Comparison of ENCODE assay signal across 8 mouse cellular contexts in the genomic region with DNA sequence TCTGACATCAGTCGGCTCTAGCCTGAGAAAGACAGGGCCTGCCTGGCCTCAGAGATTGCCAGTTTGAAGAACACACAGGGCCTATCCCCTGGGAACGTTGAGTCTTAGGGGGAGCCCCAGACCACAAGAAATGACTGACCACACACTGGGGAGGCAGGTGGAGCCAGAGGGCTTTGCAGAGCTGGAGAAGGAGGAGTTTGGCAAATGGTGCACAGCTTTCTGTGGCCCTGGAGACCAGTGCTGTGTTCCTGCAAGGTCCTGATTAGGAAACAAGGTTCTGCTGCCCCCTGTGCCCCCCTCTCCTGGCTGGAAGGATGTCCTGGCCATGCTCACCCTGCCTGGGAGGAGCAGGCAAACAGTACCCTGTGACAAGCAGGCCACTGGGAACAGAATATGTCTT.
DNase-seq lines count a peak whose midpoint lies in the region; ATAC-seq and TF ChIP-seq lines count a peak whose summit lies in the region.

No protein-coding gene starts in this region.

- peaks cover 43% of the 10 kb centered on the region for H3K4me1 ChIP-seq in heart, embryonic 13.5 days

- no peak overlapping the region for H3K4me2 ChIP-seq in heart, embryonic 13.5 days
- peak overlapping the region; percentile 58 for H3K4me2 ChIP-seq in myocyte (ENCODE audit: low read depth)

- no peak overlapping the region for H3K4me3 ChIP-seq in heart, embryonic 13.5 days
- H3K4me3 ChIP-seq in myocyte, result no peak overlapping the region

- TF ChIP-seq POLR2A in myocyte (IDR thresholded peaks at IDR 0.05; ENCODE audit: insufficient read length, low read depth), result no peak

- DNase-seq in embryo, embryonic 10 days (ENCODE audit: low spot score), result peak; percentile 17
- DNase-seq in embryo, embryonic 10.5 days (ENCODE audit: low spot score), result no peak
- peak; percentile 44 for DNase-seq in ovary, adult 18-20 months (ENCODE audit: low spot score)
- DNase-seq in ovary, postnatal 10 days (ENCODE audit: low spot score), result no peak
- DNase-seq in thymus, adult 18-20 months, result no peak
- no peak for DNase-seq in natural killer cell, adult 2 months (ENCODE audit: low spot score in 2 of 2)

- H3K9ac ChIP-seq in heart, embryonic 13.5 days, result no peak overlapping the region

- no peaks in the 10 kb centered on the region for H3K79me2 ChIP-seq in myocyte (ENCODE audit: control insufficient read depth, insufficient read depth)

- H3K27ac ChIP-seq in heart, embryonic 13.5 days (replicated peaks), result no peak overlapping the region

- H3K9me3 ChIP-seq in heart, embryonic 13.5 days, result no peaks in the 10 kb centered on the region

- no peak overlapping the region for H3ac ChIP-seq in myocyte (ENCODE audit: control insufficient read depth, insufficient read length)

- no peaks in the 10 kb centered on the region for H3K36me3 ChIP-seq in heart, embryonic 13.5 days
- H3K36me3 ChIP-seq in myocyte (ENCODE audit: control insufficient read depth, insufficient read depth), result no peaks in the 10 kb centered on the region

- 0 out of 2 replicates have a peak, but pooled peaks have one; percentile 15 for ATAC-seq in heart, embryonic 13.5 days (ENCODE audit: extremely low read depth, insufficient number of reproducible peaks, low FRiP score, low TSS enrichment)

- H3K27me3 ChIP-seq in heart, embryonic 13.5 days (replicated peaks), result peaks cover 74% of the 10 kb centered on the region
- no peaks in the 10 kb centered on the region for H3K27me3 ChIP-seq in myocyte (ENCODE audit: control insufficient read depth, insufficient read depth, insufficient read length)

- 18% methylated on average over 2 of the region's 2 CpGs for WGBS in heart, embryonic 13.5 days

TF ChIP-seq in myocyte, 11 proteins besides CTCF, POLR2A, EP300 and RAD21:
- TF ChIP-seq MYOG (IDR thresholded peaks at IDR 0.05; ENCODE audit: control insufficient read depth in 1 of 3, insufficient read depth in 1 of 3, insufficient read length in 2 of 3, low read depth in 2 of 3) (peak in 2 of 3 experiments; percentile 47 to 51), E2F4 (IDR thresholded peaks at IDR 0.05; ENCODE audit: insufficient read depth) (no peak), MYOD1 (IDR thresholded peaks at IDR 0.05; ENCODE audit: control insufficient read depth in 1 of 3, insufficient read length in 2 of 3, low read depth in 2 of 3) (peak in 2 of 3 experiments; percentile 54 to 78), USF1 (IDR thresholded peaks at IDR 0.05; ENCODE audit: low read depth) (no peak)

Comparison
In these comparisons a context has a peak if more than half of its experiments do, and no peak if none do; other contexts are left out.
1. DNase-seq: peak in embryo, embryonic 10 days (single experiment) and ovary, adult 18-20 months (single experiment); none in embryo, embryonic 10.5 days (single experiment), ovary, postnatal 10 days (single experiment), thymus, adult 18-20 months (0 of 2) and natural killer cell, adult 2 months (0 of 2).